Mouse (Mus musculus) thymus, postnatal 4 days (tissue): ENCODE results near the gene Amy1.
"Not testable (repeated sequence)": the region's sequence is repeated elsewhere in the genome, so short reads cannot be mapped to it uniquely, and the experiment has no call there.

Experiments
- DNase-seq: peaks from one replicate; pipeline ENCODE4 v3.0.0; 2021

Amy1 gene

DNA sequence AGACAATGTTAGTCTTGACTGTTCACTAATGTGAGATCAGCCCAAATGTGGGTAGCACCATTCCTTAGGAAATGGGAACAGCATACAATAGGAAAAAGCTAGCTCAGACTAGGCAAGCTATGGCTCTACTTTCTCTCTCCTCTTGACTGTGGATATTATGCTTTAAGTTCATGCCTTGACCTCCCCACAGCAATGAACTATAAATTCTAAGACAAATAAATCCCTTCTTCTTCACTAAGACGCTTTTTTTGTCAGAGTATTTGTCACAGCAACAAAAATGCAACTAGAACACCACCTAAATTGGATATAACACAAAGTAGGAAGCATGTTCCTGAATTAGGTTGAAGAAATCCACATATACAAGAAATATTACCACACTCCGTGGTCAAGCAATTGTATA is at the start of gene Amy1:
Gene Amy1 (minus strand): TSS at position 101 of the 400 bp plus-strand sequence.
- DNase-seq, result no peak

DNA sequence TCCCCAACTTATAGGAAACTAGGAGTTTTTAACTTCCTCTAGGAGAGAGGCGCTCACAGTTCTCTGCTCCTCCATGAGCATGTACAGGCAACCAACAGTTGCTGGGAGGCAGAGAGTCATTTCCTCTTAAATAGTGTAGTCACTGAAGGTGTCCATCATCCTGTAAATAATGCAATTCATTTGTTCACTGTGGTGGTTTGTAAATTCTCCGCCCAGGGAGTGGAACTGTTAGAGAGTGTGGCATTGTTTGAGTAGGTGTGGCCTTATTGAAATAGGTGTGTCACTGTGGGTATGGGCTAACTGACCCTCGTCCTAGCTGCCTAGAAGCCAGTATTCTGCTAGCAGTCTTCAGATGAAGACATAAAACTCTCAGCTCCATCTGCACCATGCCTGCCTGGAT is 47.8 kb upstream of the Amy1 start:
- DNase-seq, result no peak

DNA sequence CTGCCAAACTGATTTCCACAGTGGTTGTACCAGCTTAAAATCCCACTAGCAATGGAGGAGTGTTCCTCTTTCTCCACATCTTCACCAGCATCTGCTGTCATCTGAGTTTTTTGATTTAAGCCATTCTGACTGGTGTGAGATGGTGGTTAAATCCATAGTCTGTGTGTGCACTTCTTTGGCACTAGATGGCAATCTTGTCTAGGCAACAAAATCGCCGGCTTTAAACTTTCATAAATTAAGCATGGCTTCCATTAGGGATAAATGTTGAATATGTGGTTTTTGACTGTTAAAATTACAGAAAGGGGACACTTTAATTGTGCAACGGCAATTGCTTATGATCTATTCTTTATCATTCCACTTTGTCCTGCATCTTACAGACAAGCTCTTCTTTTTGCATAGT is 44.9 kb upstream of the Amy1 start:
- not testable (repeated sequence) for DNase-seq

DNA sequence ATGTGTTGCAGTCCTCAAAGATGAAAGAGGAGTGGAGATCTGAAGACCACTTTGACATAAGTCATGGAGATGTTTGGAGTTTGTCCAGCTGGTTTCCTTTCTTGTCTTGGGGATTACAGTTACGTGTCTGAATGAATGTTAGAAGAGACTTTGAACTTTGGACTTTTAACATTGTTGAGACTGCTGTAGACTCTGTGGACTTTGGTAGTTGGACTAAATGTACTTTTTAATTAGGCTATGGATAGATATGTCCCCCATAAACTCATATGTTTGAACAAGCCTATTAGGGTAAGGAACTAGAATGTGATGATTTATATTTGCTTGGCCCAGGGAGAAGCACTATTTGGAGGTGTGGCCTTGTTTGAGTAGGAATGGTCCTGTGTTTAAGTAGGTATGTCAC is 33.0 kb upstream of the Amy1 start:
- DNase-seq, result no peak

DNA sequence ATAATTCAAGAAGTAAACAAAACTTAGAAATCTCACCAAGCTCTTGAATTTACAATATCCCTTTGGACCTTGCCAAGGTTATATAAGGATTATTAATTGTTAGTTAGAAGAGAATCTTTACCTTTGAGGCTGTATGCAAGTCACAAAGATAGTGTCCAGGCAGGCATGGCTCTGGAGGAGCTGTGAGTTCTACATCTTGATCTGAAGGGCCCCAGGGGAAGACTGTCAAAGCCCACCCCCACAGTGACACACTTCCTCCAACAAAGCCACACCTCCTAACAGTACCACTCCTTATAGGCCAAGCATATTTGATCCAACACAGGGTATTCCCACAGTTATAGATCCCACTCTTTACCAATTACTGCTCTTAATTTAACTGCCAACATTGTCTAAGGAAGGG is 27.7 kb upstream of the Amy1 start:
- no peak for DNase-seq

DNA sequence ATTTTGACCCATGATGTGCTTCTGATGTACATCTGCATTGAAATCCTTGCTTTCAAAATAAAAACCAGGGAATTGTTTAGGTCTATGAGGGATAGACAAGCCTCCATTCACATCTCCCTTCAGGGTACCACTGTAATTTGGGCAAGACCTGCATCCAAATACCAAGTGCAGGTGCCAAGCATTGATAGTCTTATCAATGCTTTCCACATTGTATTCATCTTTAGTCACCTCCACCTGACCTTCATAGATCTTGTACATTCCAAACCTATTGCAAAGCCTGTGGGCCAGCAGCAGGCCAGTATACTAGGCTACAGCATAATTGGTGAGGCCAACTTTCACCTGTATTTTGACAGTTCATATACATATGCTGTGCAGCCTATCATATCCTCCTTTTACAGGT is 25.1 kb upstream of the Amy1 start:
- no peak for DNase-seq

DNA sequence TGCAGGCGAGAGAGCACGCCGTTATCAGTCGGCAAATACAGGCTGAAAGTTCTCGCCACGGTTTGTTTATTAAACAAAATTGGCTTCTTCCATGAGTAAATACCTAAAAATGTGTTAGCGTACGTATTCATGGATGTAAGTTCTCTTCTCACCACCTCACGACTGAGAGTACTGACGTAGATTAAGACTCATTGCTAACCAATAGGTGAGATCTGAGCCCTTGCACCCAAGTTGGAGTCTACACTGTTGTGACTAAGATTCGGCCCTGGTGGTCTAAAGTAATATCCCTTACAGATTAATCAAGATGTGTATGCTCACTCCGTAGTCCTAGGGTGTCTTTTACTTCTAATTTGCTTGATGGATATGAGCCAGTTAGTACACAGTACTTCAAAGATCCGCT is 24.1 kb upstream of the Amy1 start:
- DNase-seq, result no peak

DNA sequence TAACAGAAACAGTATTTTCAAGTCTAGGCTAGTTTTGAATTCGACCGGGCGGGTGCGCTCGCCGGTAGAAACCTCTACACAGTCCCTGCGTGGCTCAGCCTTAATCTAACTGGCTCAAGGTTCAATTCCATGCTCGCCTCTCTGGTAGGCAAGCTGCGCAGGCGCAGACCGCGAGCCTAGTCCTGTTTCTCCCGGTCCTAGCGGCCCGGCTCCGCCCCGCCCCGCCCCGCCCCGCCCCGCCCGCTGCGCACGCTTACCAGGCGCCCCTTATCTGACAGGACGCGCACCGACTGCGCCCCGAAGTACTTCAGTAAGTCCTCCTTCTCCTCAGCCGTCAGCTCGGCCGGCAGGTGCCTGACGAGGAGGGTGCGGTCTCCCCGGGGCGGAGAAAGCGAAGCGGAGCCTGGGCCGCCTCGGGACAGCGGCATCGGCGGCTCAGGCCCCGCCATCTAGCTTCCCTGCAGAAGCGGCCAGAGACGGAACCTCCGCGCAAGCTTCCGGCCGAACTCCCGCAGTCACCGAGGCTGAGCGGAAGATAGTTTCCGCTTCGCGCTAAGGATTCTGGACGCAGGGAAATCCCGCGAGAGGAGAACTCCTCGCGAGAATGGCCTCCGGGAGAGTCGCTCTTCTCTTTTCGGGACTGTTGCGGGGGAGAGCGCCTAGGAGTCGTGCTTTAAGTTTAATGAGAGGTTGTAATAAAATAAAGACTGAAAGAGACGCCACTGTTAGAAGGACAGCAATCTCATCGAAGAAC is 23.3 kb upstream of the Amy1 start, which contains the start of gene Rnpc3:
Gene Rnpc3 (minus strand): TSS at position 544 of the 754 bp plus-strand sequence.
- DNase-seq, result peak; percentile 98

DNA sequence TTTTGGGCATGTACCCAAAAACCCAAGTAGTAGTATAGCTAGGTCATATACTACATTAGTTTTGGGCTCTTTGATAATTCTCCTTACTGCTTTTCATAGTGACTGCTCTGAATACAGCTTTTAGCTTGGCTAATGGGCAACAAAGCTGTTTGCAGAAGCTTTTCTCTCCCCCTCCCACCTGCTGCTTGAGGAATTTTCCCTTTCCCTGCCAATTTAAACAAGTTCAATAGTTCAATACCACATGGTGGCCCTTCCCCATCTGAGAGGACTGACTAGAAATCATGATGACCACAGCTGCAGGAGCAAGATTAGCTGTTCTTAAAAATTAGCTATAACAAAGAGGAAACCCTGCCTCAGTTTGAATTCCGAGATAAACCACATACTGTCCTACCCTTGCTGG is 15.7 kb downstream of the Amy1 start:
- no peak for DNase-seq

DNA sequence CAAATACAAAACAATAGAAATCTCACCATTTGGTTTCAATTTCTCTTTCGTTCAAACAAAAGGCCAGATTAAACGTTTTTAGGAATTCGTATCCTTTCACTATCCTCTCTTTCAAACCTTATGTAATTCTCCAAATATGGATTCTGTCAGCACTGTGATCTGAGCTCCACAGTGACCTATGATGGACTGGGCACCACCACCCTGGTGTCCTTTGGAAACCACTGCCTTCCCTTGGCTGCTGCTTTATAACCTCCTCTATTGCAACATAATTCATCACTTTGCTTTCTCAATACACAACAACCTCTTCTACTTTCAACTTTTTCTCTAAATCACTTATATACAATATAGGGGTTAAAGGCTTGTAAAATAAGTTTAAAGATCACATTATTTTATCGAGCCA is 31.9 kb downstream of the Amy1 start:
- DNase-seq, result no peak

DNA sequence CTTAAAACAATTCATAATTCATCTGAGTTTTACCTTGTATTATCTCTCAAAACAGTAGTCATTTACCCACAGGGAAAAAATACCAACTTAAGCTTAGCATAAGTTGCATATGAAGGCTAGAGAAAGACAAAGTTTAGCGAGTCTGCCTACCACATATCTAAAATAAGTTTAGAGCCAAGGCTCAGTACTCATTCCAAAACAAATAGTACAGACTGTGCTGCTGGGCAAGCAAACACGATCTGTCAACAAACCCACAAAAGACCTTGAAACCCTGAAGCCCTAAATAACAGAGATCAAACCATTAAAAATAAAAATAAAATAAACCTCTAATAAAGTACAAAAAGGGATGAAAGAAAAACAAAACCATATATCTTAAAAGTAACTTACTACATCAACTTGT is 32.4 kb downstream of the Amy1 start:
- DNase-seq, result no peak

DNA sequence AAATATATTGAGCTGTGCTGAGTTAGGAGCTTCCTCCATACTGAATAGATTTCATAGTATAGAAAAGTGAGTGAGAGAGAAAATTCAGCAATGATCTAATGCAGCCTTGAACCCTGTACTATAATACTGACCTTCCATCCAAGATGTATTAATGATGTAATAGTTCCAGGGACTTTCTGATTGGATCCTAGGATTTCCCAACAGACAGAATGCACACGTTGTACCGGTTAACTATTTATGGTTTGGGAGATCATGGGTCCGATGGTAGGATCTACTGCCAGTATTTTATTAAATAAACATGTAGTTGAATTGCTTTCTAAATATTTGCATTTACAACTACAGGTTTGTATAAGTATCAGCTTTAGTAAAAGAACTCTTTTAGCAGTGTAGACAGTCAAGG is 34.3 kb downstream of the Amy1 start:
- DNase-seq, result no peak

DNA sequence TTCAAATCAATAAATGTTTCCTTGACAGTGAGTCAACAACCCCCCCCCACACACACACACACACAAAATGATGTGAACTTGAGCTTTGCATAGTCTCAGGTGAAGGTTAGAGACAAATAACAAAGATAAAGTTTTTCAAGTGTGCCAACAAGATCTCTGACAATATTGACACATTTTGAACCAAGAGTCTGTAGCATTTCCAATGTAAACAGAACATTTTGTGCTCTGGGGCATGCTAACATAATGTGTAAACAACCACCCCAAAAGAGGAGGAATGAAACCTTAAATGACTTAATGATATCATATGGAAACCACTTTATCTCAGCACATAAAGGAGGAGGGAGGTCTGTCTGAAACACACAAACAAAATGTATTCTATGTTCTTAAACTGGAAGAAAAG is 66.8 kb downstream of the Amy1 start:
- DNase-seq, result no peak

DNA sequence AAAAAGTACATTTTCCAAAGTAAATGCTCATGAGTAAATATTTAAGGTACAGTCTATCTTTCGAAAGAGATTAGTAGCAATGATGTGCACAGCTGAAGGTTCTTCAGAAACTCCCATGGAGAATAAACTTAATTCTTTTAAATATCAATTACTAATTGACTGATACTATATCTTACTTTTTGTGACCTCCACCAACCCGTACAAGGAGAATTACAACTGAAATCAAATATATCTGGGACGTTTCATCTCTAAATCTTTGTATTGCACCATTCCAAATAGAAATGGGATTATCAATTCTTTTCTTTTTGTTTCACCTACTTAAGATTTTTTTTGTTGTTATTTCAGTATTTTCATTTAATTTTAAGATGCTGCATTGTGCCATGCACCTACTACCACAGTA is 74.2 kb downstream of the Amy1 start, which contains the start of gene Amy2a1:
Gene Amy2a1 (minus strand): TSS at position 101 of the 400 bp plus-strand sequence.
- DNase-seq, result not testable (repeated sequence)
